Mouse (Mus musculus): ENCODE measurements around the gene Pex5.

GRCm38 (mm10) chr6:124413770-124414149 is 1.1 kb downstream of the Pex5 start:
- no peak for TF ChIP-seq CTCF (IDR thresholded peaks at IDR 0.05; ENCODE audit: low read depth, low read length)
- no peak for TF ChIP-seq POLR2A (IDR thresholded peaks at IDR 0.05; ENCODE audit: insufficient read depth, low read length)

All from ES-Bruce4 (cell line).